Mouse (Mus musculus) heart, adult 2 months (tissue): Measurements from ENCODE around the gene Gm49661. TPM values are rescaled to one million over a fixed set of nuclear protein-coding genes. Genes with fewer than 3 reads are reported as not detected.

Experiments used
- DNase-seq, 2 experiments: peaks; one replicate each; pipeline ENCODE4 v3.0.0; 2021
- H3K27ac ChIP-seq: fragments of 200-600 bp; 2 replicates; pipeline ENCODE4 v1.8.1; 2022
- H3K27me3 ChIP-seq: fragments of 200-500 bp; 2 replicates; pipeline ENCODE4 v1.6.1; 2012; ENCODE audit warnings: mild to moderate bottlenecking, low read length, inconsistent platforms, mixed read lengths; ENCODE audit not compliant: control insufficient read depth, insufficient read depth
- H3K36me3 ChIP-seq: fragments of 200-500 bp; 2 replicates; pipeline ENCODE4 v1.6.1; 2012; ENCODE audit warnings: low read length, inconsistent platforms; ENCODE audit not compliant: control insufficient read depth, insufficient read depth
- H3K4me1 ChIP-seq: fragments of 200-500 bp; 2 replicates; pipeline ENCODE4 v1.6.1; 2011; ENCODE audit warnings: low read length; ENCODE audit not compliant: control insufficient read depth, insufficient read depth
- H3K4me3 ChIP-seq: fragments of 200-600 bp; 2 replicates; pipeline ENCODE4 v1.8.1; 2022
- H3K79me2 ChIP-seq: fragments of 200-500 bp; replicated peaks from 2 replicates; pipeline ENCODE4 v1.6.1; 2012; ENCODE audit warnings: mild to moderate bottlenecking, inconsistent platforms, low read length, moderate library complexity, mixed read lengths; ENCODE audit not compliant: control insufficient read depth, insufficient read depth
- H3K9ac ChIP-seq: fragments of 200-500 bp; 2 replicates; pipeline ENCODE4 v1.6.1; 2012; ENCODE audit warnings: low read depth, mild to moderate bottlenecking, control low read depth, inconsistent platforms, low read length, mixed read lengths
- CTCF ChIP-seq: fragments of 200-600 bp; IDR thresholded peaks from 2 replicates; pipeline ENCODE4 v1.8.1; 2022; ENCODE audit warnings: antibody characterized with exemption, mild to moderate bottlenecking, moderate library complexity
- EP300 ChIP-seq: fragments of 200-500 bp; IDR thresholded peaks from 2 replicates; pipeline ENCODE4 v1.6.1; 2011; ENCODE audit warnings: low read depth, low read length, control low read depth; ENCODE audit not compliant: insufficient read depth
- POLR2A ChIP-seq: fragments of 200-500 bp; IDR thresholded peaks from 2 replicates; pipeline ENCODE4 v1.6.1; 2011; ENCODE audit warnings: mild to moderate bottlenecking, low read depth, low read length, control low read depth; ENCODE audit not compliant: insufficient read depth
- WGBS: fragments of 180-500 bp; shearing (Covaris S2); methylation state at CpG from one replicate; pipeline ENCODE4 v1.1.7; 2018; 5-methylcytosine and 5-hydroxymethylcytosine counted together
- intact Hi-C: fragments of 180-260 bp; cut with DNase I; formaldehyde crosslinking; loops from one replicate; pipeline ENCODE4 v1.15.1; 2025
- long read RNA-seq: library from polyadenylated mRNA; stranded (forward); transcript quantifications from one replicate; pipeline ENCODE4 v2.0.0, GENCODE M21; 2021
- polyA plus RNA-seq: library from polyadenylated mRNA; depleted of rRNA; stranded (reverse); fragments of >200 nt; gene quantifications from 2 replicates; pipeline ENCODE4 v1.2.3, GENCODE M21; 2012; rRNA removed
- total RNA-seq, 2 experiments: library from RNA; stranded (reverse); gene quantifications; 2 replicates each; pipeline ENCODE4 v1.2.3; 2021

The Gm49661 gene
- total RNA-seq = 1 to 10 TPM; 1.3 to 2.1 TPM
- not detected in 2 replicates for polyA plus RNA-seq
- long read RNA-seq = 0 reads

- Histone ChIP-seq H3K9ac (peak within 1 kb of the TSS; percentile 82), H3K36me3 (no peaks in the 10 kb centered on the region; the same call in 1 of the 2 replicates), H3K4me3 (peak within 1 kb of the TSS; percentile 62), H3K4me1 (peaks cover 21% of the 10 kb centered on the region), H3K27ac (peak within 1 kb of the TSS; percentile 77), H3K79me2 (no peaks in the 10 kb centered on the region), H3K27me3 (no peaks in the 10 kb centered on the region)
- no peak for TF ChIP-seq CTCF
- TF ChIP-seq EP300 = peak; percentile 70; the same call in 1 of the 2 replicates
- TF ChIP-seq POLR2A = peak; percentile 96
- intact Hi-C loops = loop anchor here (5.0 to 10.0 kb wide), 2 partner anchors 55 to 112 kb away; partner anchors contain the start of genes Asna1, Farsa and Trir
- DNase-seq = peak; percentile 81 to 83
- WGBS = under 1% methylated on average over 56 of the region's 56 CpGs
Observed at GRCm38 (mm10) chr8:84969241-84970134, at the start of gene Gm49661, which contains the start of the genes Prdx2 and Rnaseh2a. Gm49661 (minus strand) TSS chr8:84969433. Prdx2 (plus strand) TSS chr8:84969587. Rnaseh2a (minus strand) TSS chr8:84969767.

- no peaks in the 10 kb centered on the region; the same call in 1 of the 2 replicates for H3K4me1 ChIP-seq
- DNase-seq = no peak
- no peaks in the 10 kb centered on the region for H3K36me3 ChIP-seq
- intact Hi-C loops = no loop called here
- H3K27me3 ChIP-seq = peaks cover 4% of the 10 kb centered on the region
- 59% methylated on average over 5 of the region's 5 CpGs for WGBS
- H3K4me3 ChIP-seq = no peak overlapping the region
- H3K9ac ChIP-seq = no peak overlapping the region
- TF ChIP-seq CTCF (no peak), POLR2A (no peak), EP300 (no peak)
- no peak overlapping the region for H3K27ac ChIP-seq
- H3K79me2 ChIP-seq = no peaks in the 10 kb centered on the region
Observed at GRCm38 (mm10) chr8:85017209-85017608, 48.0 kb upstream of the Gm49661 start.

GRCm38 (mm10) chr8:85016724-85017123 lies 47.5 kb upstream of the Gm49661 start:
- no peak overlapping the region for H3K4me3 ChIP-seq
- H3K27ac ChIP-seq = no peak overlapping the region
- H3K27me3 ChIP-seq = peaks cover 4% of the 10 kb centered on the region
- no peak for TF ChIP-seq EP300
- no peak for TF ChIP-seq CTCF
- TF ChIP-seq POLR2A = no peak
- H3K4me1 ChIP-seq = no peaks in the 10 kb centered on the region; the same call in 1 of the 2 replicates
- DNase-seq = no peak
- intact Hi-C loops = no loop called here
- H3K9ac ChIP-seq = no peak overlapping the region
- H3K36me3 ChIP-seq = no peaks in the 10 kb centered on the region
- WGBS = 69% methylated on average over 10 of the region's 10 CpGs
- H3K79me2 ChIP-seq = no peaks in the 10 kb centered on the region

- Histone ChIP-seq H3K27ac (no peak within 1 kb of the TSS), H3K79me2 (no peaks in the 10 kb centered on the region), H3K4me3 (no peak within 1 kb of the TSS), H3K36me3 (no peaks in the 10 kb centered on the region), H3K4me1 (no peaks in the 10 kb centered on the region; the same call in 1 of the 2 replicates), H3K27me3 (peaks cover 6% of the 10 kb centered on the region), H3K9ac (no peak within 1 kb of the TSS)
- intact Hi-C loops = no loop called here
- 42% methylated on average over 2 of the region's 2 CpGs for WGBS
- DNase-seq = no peak
- TF ChIP-seq EP300 = no peak
- no peak for TF ChIP-seq POLR2A
- TF ChIP-seq CTCF = no peak
Observed at GRCm38 (mm10) chr8:85014431-85014830, 45.2 kb upstream of the Gm49661 start, which contains the start of gene Best2. Best2 (minus strand) TSS chr8:85014531.

- no peaks in the 10 kb centered on the region for H3K79me2 ChIP-seq
- H3K27me3 ChIP-seq = peaks cover 9% of the 10 kb centered on the region
- H3K9ac ChIP-seq = no peak overlapping the region
- no peaks in the 10 kb centered on the region; the same call in 1 of the 2 replicates for H3K4me1 ChIP-seq
- WGBS = 3% methylated on average over 26 of the region's 26 CpGs
- peak; percentile 57 to 61 for DNase-seq
- H3K4me3 ChIP-seq = no peak overlapping the region
- H3K36me3 ChIP-seq = no peaks in the 10 kb centered on the region
- intact Hi-C loops = no loop called here
- H3K27ac ChIP-seq = no peak overlapping the region
- TF ChIP-seq EP300 (no peak), CTCF (peak; percentile 69)
Observed at GRCm38 (mm10) chr8:85013230-85013840, 44.1 kb upstream of the Gm49661 start.

GRCm38 (mm10) chr8:85011242-85011641 lies 42.0 kb upstream of the Gm49661 start:
- no peaks in the 10 kb centered on the region for H3K36me3 ChIP-seq
- intact Hi-C loops = no loop called here
- H3K27me3 ChIP-seq = peaks cover 9% of the 10 kb centered on the region
- WGBS = 15% methylated on average over 28 of the region's 28 CpGs
- no peak for DNase-seq
- TF ChIP-seq EP300 = no peak
- TF ChIP-seq CTCF = no peak
- TF ChIP-seq POLR2A = no peak
- H3K4me3 ChIP-seq = no peak overlapping the region
- H3K9ac ChIP-seq = no peak overlapping the region
- H3K4me1 ChIP-seq = no peaks in the 10 kb centered on the region; the same call in 1 of the 2 replicates
- no peak overlapping the region for H3K27ac ChIP-seq
- no peaks in the 10 kb centered on the region for H3K79me2 ChIP-seq
